Mouse (Mus musculus) fibroblast of lung, adult 2 months (primary cell): ENCODE data around the gene Olfr355.

ENCODE experiments used
- DNase-seq: peaks from one replicate; pipeline ENCODE4 v3.0.0-alpha.2; 2011; ENCODE audit warnings: low read depth

Olfr355 gene

GRCm38 (mm10) chr2:36928797-36929196 is at the start of gene Olfr355:
TSS of gene Olfr355 (minus strand) at chr2:36928897.
- no peak for DNase-seq

GRCm38 (mm10) chr2:36936821-36937220 is 8.1 kb upstream of the Olfr355 start, which contains the start of gene Olfr356:
TSS of gene Olfr356 (plus strand) at chr2:36937121.
- DNase-seq: no peak

GRCm38 (mm10) chr2:36905380-36905779 is 23.3 kb downstream of the Olfr355 start, which contains the start of gene Olfr354:
TSS of gene Olfr354 (plus strand) at chr2:36905680.
- no peak for DNase-seq

GRCm38 (mm10) chr2:36897114-36897513 is 31.6 kb downstream of the Olfr355 start:
- no peak for DNase-seq

GRCm38 (mm10) chr2:36892836-36893235 is 35.9 kb downstream of the Olfr355 start, which contains the start of gene Olfr353:
TSS of gene Olfr353 (minus strand) at chr2:36892936.
- DNase-seq: no peak
